Mouse (Mus musculus): ENCODE measurements around the gene Abcc12.

GRCm38 (mm10) chr8:86594159-86594796, 13.8 kb upstream of the Abcc12 start:
- TF ChIP-seq CTCF (IDR thresholded peaks at IDR 0.05; ENCODE audit: low read depth), result no peak
- TF ChIP-seq EP300 (optimal IDR thresholded peaks at IDR 0.05), result no peak

Data from stomach, postnatal 0 days (tissue).